Comparison of ENCODE assay signal across 8 mouse cellular contexts in the genomic region with DNA sequence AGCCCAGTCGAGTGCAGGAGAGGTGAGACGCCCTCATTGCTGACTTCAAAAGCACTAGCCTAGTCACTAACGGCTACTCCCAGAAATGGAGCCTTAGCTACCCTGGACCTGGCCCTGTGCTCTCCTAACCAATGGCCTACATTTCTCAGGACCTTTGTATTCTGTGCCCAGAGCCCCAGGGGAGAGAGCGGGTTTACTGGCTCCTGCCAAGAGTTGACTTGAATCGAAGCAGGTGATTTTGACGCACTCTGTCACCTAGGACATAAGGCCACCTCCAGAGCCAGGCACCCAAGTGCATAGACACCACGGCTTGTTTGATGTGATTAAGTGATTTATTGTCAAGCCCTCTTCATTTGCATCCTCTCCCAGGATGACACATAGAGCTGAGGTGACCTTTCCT.
"Had no signal": no experiment of that assay in that cellular context is flagged by ENCODE, and none has a peak within 500 bp of the region (broad histone marks: within the 10 kb centered on the region; RNA-seq: fewer than 3 reads in every experiment).

No protein-coding gene starts in this region.

- H3K27ac ChIP-seq: limb, embryonic 15.5 days; liver, embryonic 14.5 days; midbrain, embryonic 13.5 days; stomach, embryonic 15.5 days had no signal

- H3K4me3 ChIP-seq: limb, embryonic 15.5 days; midbrain, embryonic 13.5 days; stomach, embryonic 15.5 days had no signal

- DNase-seq: lung, adult 18-20 months; right cerebral cortex, postnatal 14 days; thymus, adult 2 months; thymus, postnatal 25 days had no signal
